Mouse (Mus musculus) megakaryocyte, embryonic 14.5 days (primary cell): ENCODE data around the gene Pimreg.

ENCODE experiments used
- FLI1 ChIP-seq: IDR thresholded peaks from 2 replicates; pipeline ENCODE4 v1.6.1; 2012; ENCODE audit warnings: low read length, inconsistent platforms, mixed read lengths
- GATA1 ChIP-seq: IDR thresholded peaks from 3 replicates; pipeline ENCODE4 v1.6.1; 2012; ENCODE audit warnings: mixed read lengths, low read length, inconsistent platforms, borderline replicate concordance

DNA sequence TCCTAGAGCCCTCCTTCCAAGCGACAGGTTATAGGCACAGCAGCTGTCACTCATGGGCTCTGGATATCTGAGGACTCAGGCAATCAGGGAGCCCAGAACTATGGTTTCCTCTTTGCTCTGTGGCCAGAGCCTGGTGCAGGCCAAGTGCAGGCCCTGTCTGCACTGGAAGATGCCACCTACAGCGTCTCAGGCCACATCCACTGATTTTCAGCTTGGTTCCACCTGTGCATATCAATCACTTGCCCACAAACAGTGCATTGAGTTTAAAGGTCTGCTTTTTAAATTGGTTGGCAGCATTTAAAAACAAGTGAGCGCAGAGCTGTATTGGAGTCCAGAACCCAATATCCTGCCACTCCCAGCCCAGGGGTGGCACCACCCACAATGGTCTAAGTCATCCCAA is 9.2 kb upstream of the Pimreg start:
- TF ChIP-seq GATA1 (no peak), FLI1 (no peak)
